14 mouse cellular contexts compared by ENCODE assay signal in genomic region chr16:18724706-18725105, GRCm38 (mm10).
"Had no signal": no experiment of that assay in that cellular context is flagged by ENCODE, and none has a peak within 500 bp of the region (broad histone marks: within the 10 kb centered on the region; RNA-seq: fewer than 3 reads in every experiment).

No protein-coding gene starts in this region.

- DNase-seq: lung, adult 18-20 months; lung, embryonic 14.5 days; lung, postnatal 10 days; lung, postnatal 4 days; midbrain, embryonic 14.5 days; right cerebral cortex, postnatal 14 days; thymus, adult 2 months; thymus, postnatal 25 days; thymus, postnatal 4 days had no signal

- H3K27ac ChIP-seq: midbrain, embryonic 10.5 days; midbrain, embryonic 12.5 days; neural tube, embryonic 12.5 days; stomach, embryonic 15.5 days; stomach, postnatal 0 days had no signal

- H3K9ac ChIP-seq: lung, embryonic 14.5 days; midbrain, embryonic 12.5 days; neural tube, embryonic 12.5 days; stomach, embryonic 15.5 days had no signal

- H3K36me3 ChIP-seq: midbrain, embryonic 10.5 days; midbrain, embryonic 12.5 days; neural tube, embryonic 12.5 days; stomach, embryonic 15.5 days had no signal

- H3K4me1 ChIP-seq: midbrain, embryonic 10.5 days; midbrain, embryonic 12.5 days; neural tube, embryonic 12.5 days; stomach, embryonic 15.5 days had no signal

- H3K4me3 ChIP-seq: midbrain, embryonic 10.5 days; midbrain, embryonic 12.5 days; neural tube, embryonic 12.5 days; stomach, embryonic 15.5 days had no signal

- H3K9me3 ChIP-seq: midbrain, embryonic 10.5 days; midbrain, embryonic 12.5 days; neural tube, embryonic 12.5 days; stomach, embryonic 15.5 days had no signal

- H3K27me3 ChIP-seq: midbrain, embryonic 12.5 days; stomach, embryonic 15.5 days had no signal

- H3K4me2 ChIP-seq: lung, embryonic 14.5 days; midbrain, embryonic 12.5 days; neural tube, embryonic 12.5 days; stomach, embryonic 15.5 days had no signal
